Mouse (Mus musculus) forebrain, embryonic 13.5 days (tissue): Measurements from ENCODE around the gene Fam222a. TPM values are rescaled to one million over a fixed set of nuclear protein-coding genes. Genes with fewer than 3 reads are reported as not detected.

Experiments
- ATAC-seq: fragments of 200-750 bp; cut with Nextera tagmentation; 2 replicates; pipeline ENCODE4 v1.8.0; 2017
- H3K27ac ChIP-seq: fragments of 300-500 bp; sonication (generic); 2 replicates; pipeline ENCODE4 v1.5.1; 2015; ENCODE audit warnings: inconsistent platforms, mild to moderate bottlenecking, moderate library complexity
- H3K27me3 ChIP-seq: fragments of 300-500 bp; sonication (generic); 2 replicates; pipeline ENCODE4 v1.6.1; 2015; ENCODE audit warnings: mild to moderate bottlenecking, inconsistent platforms
- H3K36me3 ChIP-seq: fragments of 300-500 bp; sonication (generic); 2 replicates; pipeline ENCODE4 v1.6.1; 2015; ENCODE audit warnings: mild to moderate bottlenecking, inconsistent platforms; ENCODE audit not compliant: poor library complexity, severe bottlenecking
- H3K4me1 ChIP-seq: fragments of 300-500 bp; sonication (generic); 2 replicates; pipeline ENCODE4 v1.6.1; 2015; ENCODE audit warnings: inconsistent platforms
- H3K4me2 ChIP-seq: fragments of 300-500 bp; sonication (generic); 2 replicates; pipeline ENCODE4 v1.6.1; 2015; ENCODE audit warnings: inconsistent platforms, mild to moderate bottlenecking, moderate library complexity
- H3K4me3 ChIP-seq: fragments of 300-500 bp; sonication (generic); 2 replicates; pipeline ENCODE4 v1.5.1; 2015; ENCODE audit warnings: mild to moderate bottlenecking, inconsistent platforms
- H3K9ac ChIP-seq: fragments of 300-500 bp; sonication (generic); 2 replicates; pipeline ENCODE4 v1.6.1; 2015; ENCODE audit warnings: mild to moderate bottlenecking, inconsistent platforms
- H3K9me3 ChIP-seq: fragments of 300-500 bp; sonication (generic); replicated peaks from 2 replicates; pipeline ENCODE4 v1.6.1; 2016; ENCODE audit warnings: inconsistent platforms
- WGBS: fragments of 180-500 bp; shearing (Covaris S2); methylation state at CpG from one replicate; pipeline ENCODE4 v1.1.7; 2015; 5-methylcytosine and 5-hydroxymethylcytosine counted together
- polyA plus RNA-seq: library from polyadenylated mRNA; unstranded; fragments of >200 nt; fragmentation: Nextera tagmentation; extraction: Ambion mirVana; gene quantifications from 2 replicates; pipeline ENCODE4 v1.2.1, GENCODE M21; 2015

Gene Fam222a
- polyA plus RNA-seq, 1 experiment from 2014 or later: 4.8 TPM

- no peaks in the 10 kb centered on the region for H3K4me1 ChIP-seq
- no peak overlapping the region for H3K4me3 ChIP-seq
- H3K27ac ChIP-seq: no peak overlapping the region
- 26% methylated on average over 8 of the region's 8 CpGs for WGBS
- ATAC-seq: no peak; the same call in 1 of the 2 replicates
- H3K4me2 ChIP-seq: no peak overlapping the region
- H3K9ac ChIP-seq: no peak overlapping the region
- H3K36me3 ChIP-seq: no peaks in the 10 kb centered on the region
- no peaks in the 10 kb centered on the region for H3K9me3 ChIP-seq
- H3K27me3 ChIP-seq: no peaks in the 10 kb centered on the region
Observed at GRCm38 (mm10) chr5:114618851-114619250, 51.0 kb downstream of the Fam222a start.

- Histone ChIP-seq H3K36me3 (no peaks in the 10 kb centered on the region), H3K4me3 (no peak overlapping the region), H3K4me1 (no peaks in the 10 kb centered on the region), H3K4me2 (no peak overlapping the region), H3K27me3 (no peaks in the 10 kb centered on the region), H3K27ac (no peak overlapping the region), H3K9ac (no peak overlapping the region), H3K9me3 (no peaks in the 10 kb centered on the region)
- WGBS: 43% methylated on average over 6 of the region's 6 CpGs
- no peak for ATAC-seq
Observed at GRCm38 (mm10) chr5:114620305-114620704, 52.5 kb downstream of the Fam222a start.

- Histone ChIP-seq H3K36me3 (no peaks in the 10 kb centered on the region), H3K27me3 (peaks cover 4% of the 10 kb centered on the region; the same call in 1 of the 2 replicates), H3K4me3 (no peak overlapping the region), H3K9me3 (no peaks in the 10 kb centered on the region), H3K9ac (no peak overlapping the region), H3K4me1 (no peaks in the 10 kb centered on the region), H3K4me2 (no peak overlapping the region), H3K27ac (no peak overlapping the region)
- ATAC-seq: no peak
- 13% methylated on average over 3 of the region's 3 CpGs for WGBS
Observed at GRCm38 (mm10) chr5:114625590-114625989, 57.8 kb downstream of the Fam222a start.

GRCm38 (mm10) chr5:114631336-114631735 lies 63.5 kb downstream of the Fam222a start:
- H3K4me2 ChIP-seq: no peak overlapping the region
- WGBS: 50% methylated on average over 2 of the region's 2 CpGs
- H3K4me3 ChIP-seq: no peak overlapping the region
- peaks cover 7% of the 10 kb centered on the region; the same call in 1 of the 2 replicates for H3K27me3 ChIP-seq
- no peaks in the 10 kb centered on the region for H3K36me3 ChIP-seq
- no peak overlapping the region for H3K27ac ChIP-seq
- no peaks in the 10 kb centered on the region for H3K4me1 ChIP-seq
- no peak overlapping the region for H3K9ac ChIP-seq
- no peaks in the 10 kb centered on the region for H3K9me3 ChIP-seq
- ATAC-seq: no peak

GRCm38 (mm10) chr5:114636091-114636490 lies 68.3 kb downstream of the Fam222a start:
- no peak for ATAC-seq
- Histone ChIP-seq H3K4me3 (no peak overlapping the region), H3K9ac (no peak overlapping the region), H3K4me2 (no peak overlapping the region), H3K9me3 (no peaks in the 10 kb centered on the region), H3K27ac (no peak overlapping the region), H3K4me1 (peaks cover 6% of the 10 kb centered on the region), H3K36me3 (no peaks in the 10 kb centered on the region), H3K27me3 (peaks cover 31% of the 10 kb centered on the region)
- WGBS: 86% methylated on average over 25 of the region's 25 CpGs

- Histone ChIP-seq H3K9me3 (no peaks in the 10 kb centered on the region), H3K4me2 (peak overlapping the region; percentile 47), H3K9ac (no peak overlapping the region), H3K27ac (no peak overlapping the region), H3K27me3 (peaks cover 42% of the 10 kb centered on the region), H3K36me3 (no peaks in the 10 kb centered on the region), H3K4me1 (peaks cover 6% of the 10 kb centered on the region), H3K4me3 (no peak overlapping the region)
- WGBS: 14% methylated on average over 22 of the region's 22 CpGs
- peak; percentile 81 for ATAC-seq
Observed at GRCm38 (mm10) chr5:114638769-114639644, 71.2 kb downstream of the Fam222a start.

- peaks cover 6% of the 10 kb centered on the region for H3K4me1 ChIP-seq
- WGBS: 28% methylated on average over 7 of the region's 7 CpGs
- no peak overlapping the region for H3K4me3 ChIP-seq
- H3K9me3 ChIP-seq: no peaks in the 10 kb centered on the region
- peak overlapping the region; percentile 47 for H3K4me2 ChIP-seq
- no peaks in the 10 kb centered on the region for H3K36me3 ChIP-seq
- no peak overlapping the region for H3K27ac ChIP-seq
- no peak; the same call in 1 of the 2 replicates for ATAC-seq
- peaks cover 42% of the 10 kb centered on the region for H3K27me3 ChIP-seq
- H3K9ac ChIP-seq: no peak overlapping the region
Observed at GRCm38 (mm10) chr5:114639645-114639957, 71.8 kb downstream of the Fam222a start.

GRCm38 (mm10) chr5:114640809-114641208 lies 73.0 kb downstream of the Fam222a start:
- Histone ChIP-seq H3K4me3 (no peak overlapping the region), H3K4me1 (peaks cover 6% of the 10 kb centered on the region), H3K4me2 (no peak overlapping the region), H3K27me3 (peaks cover 39% of the 10 kb centered on the region), H3K9me3 (no peaks in the 10 kb centered on the region), H3K9ac (no peak overlapping the region), H3K36me3 (no peaks in the 10 kb centered on the region), H3K27ac (no peak overlapping the region)
- 72% methylated on average over 10 of the region's 10 CpGs for WGBS
- no peak for ATAC-seq

GRCm38 (mm10) chr5:114644918-114645317 lies 77.1 kb downstream of the Fam222a start:
- no peak overlapping the region for H3K4me3 ChIP-seq
- no peaks in the 10 kb centered on the region for H3K9me3 ChIP-seq
- H3K27ac ChIP-seq: no peak overlapping the region
- H3K36me3 ChIP-seq: no peaks in the 10 kb centered on the region
- H3K9ac ChIP-seq: no peak overlapping the region
- 63% methylated on average over 6 of the region's 6 CpGs for WGBS
- no peak overlapping the region for H3K4me2 ChIP-seq
- no peak for ATAC-seq
- H3K27me3 ChIP-seq: peaks cover 28% of the 10 kb centered on the region
- H3K4me1 ChIP-seq: peaks cover 19% of the 10 kb centered on the region

GRCm38 (mm10) chr5:114645916-114646315 lies 78.1 kb downstream of the Fam222a start:
- Histone ChIP-seq H3K27me3 (peaks cover 34% of the 10 kb centered on the region), H3K4me2 (no peak overlapping the region), H3K4me1 (peaks cover 19% of the 10 kb centered on the region), H3K4me3 (no peak overlapping the region), H3K27ac (no peak overlapping the region), H3K9ac (no peak overlapping the region), H3K9me3 (no peaks in the 10 kb centered on the region), H3K36me3 (no peaks in the 10 kb centered on the region)
- ATAC-seq: no peak
- WGBS: 89% methylated on average over 5 of the region's 5 CpGs

GRCm38 (mm10) chr5:114647211-114647974 lies 79.6 kb downstream of the Fam222a start:
- H3K4me3 ChIP-seq: peak overlapping the region; percentile 31
- WGBS: 2% methylated on average over 27 of the region's 27 CpGs
- ATAC-seq: peak; percentile 75

GRCm38 (mm10) chr5:114648728-114649311 lies 81.0 kb downstream of the Fam222a start:
- Histone ChIP-seq H3K36me3 (no peaks in the 10 kb centered on the region), H3K27me3 (peaks cover 30% of the 10 kb centered on the region), H3K9me3 (no peaks in the 10 kb centered on the region), H3K4me1 (peaks cover 19% of the 10 kb centered on the region), H3K4me3 (no peak overlapping the region), H3K27ac (no peak overlapping the region), H3K9ac (no peak overlapping the region), H3K4me2 (no peak overlapping the region)
- WGBS: 73% methylated on average over 10 of the region's 11 CpGs
- no peak for ATAC-seq

More at GRCm38 (mm10) chr5:114647211-114647974, 79.6 kb downstream of the Fam222a start:
- Histone ChIP-seq H3K27ac (0 out of 2 replicates have a peak overlapping the region, but pooled peaks have one; percentile 10), H3K9me3 (no peaks in the 10 kb centered on the region), H3K4me2 (peak overlapping the region; percentile 58), H3K27me3 (peaks cover 36% of the 10 kb centered on the region), H3K36me3 (no peaks in the 10 kb centered on the region), H3K9ac (peak overlapping the region; percentile 48), H3K4me1 (peaks cover 19% of the 10 kb centered on the region)
